Mouse (Mus musculus) midbrain, postnatal 0 days (tissue): ENCODE results near the gene Rasgef1a. TPM values are rescaled to one million over a fixed set of nuclear protein-coding genes. Genes with fewer than 3 reads are reported as not detected.

Experiments used
- ATAC-seq: fragments of 200-750 bp; cut with Nextera tagmentation; 2 replicates; pipeline ENCODE4 v1.8.0; 2017; ENCODE audit warnings: moderate number of reproducible peaks, mild to moderate bottlenecking, moderate TSS enrichment, moderate library complexity; ENCODE audit not compliant: low FRiP score
- DNase-seq: peaks from one replicate; pipeline ENCODE4 v3.0.0-alpha.2; 2015; ENCODE audit warnings: low spot score
- H3K27ac ChIP-seq: fragments of 300-500 bp; sonication (generic); 2 replicates; pipeline ENCODE4 v1.5.1; 2014; ENCODE audit warnings: low read depth, mild to moderate bottlenecking, low read length, mixed read lengths
- H3K27me3 ChIP-seq: fragments of 300-500 bp; sonication (generic); 2 replicates; pipeline ENCODE4 v1.6.1; 2014; ENCODE audit warnings: low read length, control low read depth, mixed read lengths; ENCODE audit not compliant: insufficient read depth
- H3K36me3 ChIP-seq: fragments of 300-500 bp; sonication (generic); 2 replicates; pipeline ENCODE4 v1.6.1; 2014; ENCODE audit warnings: low read length, control low read depth, mixed read lengths; ENCODE audit not compliant: insufficient read depth
- H3K4me1 ChIP-seq: fragments of 300-500 bp; sonication (generic); 2 replicates; pipeline ENCODE4 v1.6.1; 2014; ENCODE audit warnings: mild to moderate bottlenecking, control low read depth, antibody characterized with exemption, low read length, mixed read lengths; ENCODE audit not compliant: insufficient read depth
- H3K4me2 ChIP-seq: fragments of 300-500 bp; sonication (generic); 2 replicates; pipeline ENCODE4 v1.6.1; 2014; ENCODE audit warnings: low read depth, mild to moderate bottlenecking, low read length, mixed read lengths; ENCODE audit not compliant: poor library complexity, severe bottlenecking
- H3K4me3 ChIP-seq: fragments of 300-500 bp; sonication (generic); 2 replicates; pipeline ENCODE4 v1.5.1; 2014; ENCODE audit warnings: low read depth, mild to moderate bottlenecking, low read length, moderate library complexity
- H3K9ac ChIP-seq: fragments of 300-500 bp; sonication (generic); replicated peaks from 2 replicates; pipeline ENCODE4 v1.6.1; 2014; ENCODE audit warnings: mild to moderate bottlenecking, low read length, moderate library complexity, mixed read lengths; ENCODE audit not compliant: poor library complexity, severe bottlenecking
- H3K9me3 ChIP-seq: fragments of 300-500 bp; sonication (generic); 2 replicates; pipeline ENCODE4 v1.6.1; 2016; ENCODE audit warnings: low read length, control low read depth
- CTCF ChIP-seq: IDR thresholded peaks from 2 replicates; pipeline ENCODE4 v1.5.1; 2016; ENCODE audit warnings: antibody characterized with exemption, mild to moderate bottlenecking
- WGBS: fragments of 180-500 bp; shearing (Covaris S2); extraction: QIAGEN DNeasy Blood & Tissue Kit; methylation state at CpG from one replicate; pipeline ENCODE4 v1.1.7; 2014; 5-methylcytosine and 5-hydroxymethylcytosine counted together
- polyA plus RNA-seq: library from polyadenylated mRNA; unstranded; fragments of >200 nt; fragmentation: Nextera tagmentation; extraction: Ambion mirVana; gene quantifications from 2 replicates; pipeline ENCODE4 v1.2.1, GENCODE M21; 2015
- total RNA-seq: library from RNA; depleted of rRNA; stranded (reverse); fragments of >200 nt; gene quantifications from 2 replicates; pipeline ENCODE4 v1.2.3, GENCODE M21; 2014

The Rasgef1a gene
- total and polyA plus RNA-seq, 2 experiments from 2014 or later = 10.9 to 25.4 TPM

- Histone ChIP-seq H3K27me3 (no peaks in the 10 kb centered on the region), H3K4me1 (peaks cover 40% of the 10 kb centered on the region), H3K9ac (no peak overlapping the region), H3K36me3 (no peaks in the 10 kb centered on the region), H3K27ac (peak overlapping the region; percentile 77), H3K4me3 (no peak overlapping the region), H3K4me2 (0 out of 2 replicates have a peak overlapping the region, but pooled peaks have one; percentile 12), H3K9me3 (no peaks in the 10 kb centered on the region)
- ATAC-seq (peak; percentile 75), DNase-seq (peak; percentile 81)
- no peak for TF ChIP-seq CTCF
- 25% methylated on average over 3 of the region's 3 CpGs for WGBS
Measured at GRCm38 (mm10) chr6:118015971-118016370, 4.7 kb downstream of the Rasgef1a start.

GRCm38 (mm10) chr6:118018666-118019065 lies 7.4 kb downstream of the Rasgef1a start:
- ATAC-seq (no peak), DNase-seq (no peak)
- Histone ChIP-seq H3K9ac (0 out of 2 replicates have a peak overlapping the region, but pooled peaks have one; percentile 2), H3K27ac (peak overlapping the region; percentile 47; the same call in 1 of the 2 replicates), H3K27me3 (no peaks in the 10 kb centered on the region), H3K36me3 (no peaks in the 10 kb centered on the region), H3K4me1 (peaks cover 30% of the 10 kb centered on the region), H3K4me3 (no peak overlapping the region), H3K4me2 (no peak overlapping the region), H3K9me3 (no peaks in the 10 kb centered on the region)
- 68% methylated on average over 5 of the region's 5 CpGs for WGBS
- no peak for TF ChIP-seq CTCF

GRCm38 (mm10) chr6:118019569-118019968 lies 8.3 kb downstream of the Rasgef1a start:
- no peaks in the 10 kb centered on the region for H3K9me3 ChIP-seq
- H3K4me3 ChIP-seq = no peak overlapping the region
- DNase-seq = peak; percentile 83
- WGBS = 12% methylated on average over 7 of the region's 7 CpGs
- 0 out of 2 replicates have a peak, but pooled peaks have one; percentile 64 for ATAC-seq
- no peaks in the 10 kb centered on the region for H3K36me3 ChIP-seq
- no peaks in the 10 kb centered on the region for H3K27me3 ChIP-seq
- H3K4me1 ChIP-seq = peaks cover 23% of the 10 kb centered on the region
- no peak overlapping the region for H3K9ac ChIP-seq
- H3K27ac ChIP-seq = peak overlapping the region; percentile 66
- peak overlapping the region; percentile 23 for H3K4me2 ChIP-seq
- no peak for TF ChIP-seq CTCF

- H3K4me1 ChIP-seq = peaks cover 9% of the 10 kb centered on the region
- H3K9ac ChIP-seq = no peak overlapping the region
- ATAC-seq (no peak), DNase-seq (no peak)
- H3K4me3 ChIP-seq = no peak overlapping the region
- H3K27me3 ChIP-seq = no peaks in the 10 kb centered on the region
- no peaks in the 10 kb centered on the region for H3K9me3 ChIP-seq
- no peaks in the 10 kb centered on the region for H3K36me3 ChIP-seq
- H3K27ac ChIP-seq = no peak overlapping the region
- no peak overlapping the region for H3K4me2 ChIP-seq
- no peak for TF ChIP-seq CTCF
- WGBS = 69% methylated on average over 15 of the region's 15 CpGs
Measured at GRCm38 (mm10) chr6:118022898-118023635, 11.8 kb downstream of the Rasgef1a start.

DNA sequence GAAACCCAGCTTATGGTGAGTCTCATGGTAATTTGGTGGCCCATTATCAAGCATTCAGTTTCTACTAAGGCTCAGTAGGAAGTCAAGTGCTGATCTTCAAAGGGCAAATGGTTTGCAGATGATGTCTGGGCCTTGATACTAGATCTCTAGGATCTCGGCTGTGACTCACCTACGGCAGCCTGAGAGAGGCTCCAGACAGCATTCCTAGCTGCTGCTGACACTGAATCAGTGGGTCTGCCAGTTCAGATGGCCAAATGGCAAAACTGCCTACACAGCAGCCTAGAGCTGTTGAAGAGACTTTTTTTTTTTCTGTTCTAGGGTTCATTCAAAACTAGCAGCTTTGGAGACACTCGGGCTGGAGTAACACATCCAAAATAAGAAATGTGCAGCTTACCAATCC lies 15.8 kb downstream of the Rasgef1a start:
- H3K9me3 ChIP-seq = no peaks in the 10 kb centered on the region
- WGBS = 85% methylated on average over 3 of the region's 3 CpGs
- TF ChIP-seq CTCF = no peak
- no peaks in the 10 kb centered on the region for H3K4me1 ChIP-seq
- H3K9ac ChIP-seq = no peak overlapping the region
- H3K27me3 ChIP-seq = no peaks in the 10 kb centered on the region
- H3K4me2 ChIP-seq = no peak overlapping the region
- no peak overlapping the region for H3K27ac ChIP-seq
- H3K36me3 ChIP-seq = no peaks in the 10 kb centered on the region
- H3K4me3 ChIP-seq = no peak overlapping the region
- ATAC-seq = no peak
- no peak for DNase-seq

DNA sequence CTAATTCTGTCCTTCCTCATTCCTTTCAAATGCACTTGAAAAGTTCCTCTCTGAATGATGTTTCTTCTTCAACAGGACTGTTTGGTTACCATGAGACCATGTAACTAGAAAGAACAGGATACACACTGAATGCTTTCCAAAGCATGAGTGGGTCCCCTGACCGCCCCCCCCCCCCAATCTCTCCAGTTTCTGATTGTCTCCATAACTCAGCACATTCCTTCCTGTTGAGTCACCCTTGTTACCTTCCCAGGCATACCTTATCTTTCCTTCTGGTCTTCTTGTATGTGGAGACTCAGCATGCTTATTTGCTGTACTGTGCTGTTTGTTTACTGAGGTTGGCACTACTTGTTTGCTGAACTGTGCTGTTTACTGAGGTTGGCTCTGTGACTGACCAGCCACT lies 20.2 kb downstream of the Rasgef1a start:
- H3K4me3 ChIP-seq = no peak overlapping the region
- TF ChIP-seq CTCF = no peak
- no peak overlapping the region for H3K4me2 ChIP-seq
- no peak overlapping the region for H3K9ac ChIP-seq
- DNase-seq (no peak), ATAC-seq (no peak)
- no peaks in the 10 kb centered on the region for H3K27me3 ChIP-seq
- no peaks in the 10 kb centered on the region for H3K4me1 ChIP-seq
- no peaks in the 10 kb centered on the region for H3K36me3 ChIP-seq
- WGBS = 55% methylated on average over 1 of the region's 1 CpGs
- H3K27ac ChIP-seq = no peak overlapping the region
- H3K9me3 ChIP-seq = no peaks in the 10 kb centered on the region
